Mouse (Mus musculus) CH12.LX (cell line): ENCODE measurements around the gene Ripply1. TPM values are rescaled to one million over a fixed set of nuclear protein-coding genes. Genes with fewer than 3 reads are reported as not detected.

Experiments used
- DNase-seq: peaks from one replicate; pipeline ENCODE4 v3.0.0-alpha.2; 2013; ENCODE audit errors: extremely low read depth
- H3K27ac ChIP-seq: 2 replicates; pipeline ENCODE4 v1.5.1; 2012; ENCODE audit warnings: low read depth, mild to moderate bottlenecking, control low read depth, moderate library complexity; ENCODE audit not compliant: insufficient read depth
- H3K27me3 ChIP-seq: replicated peaks from 2 replicates; pipeline ENCODE3; 2012; ENCODE audit warnings: inconsistent platforms
- H3K36me3 ChIP-seq, 2 experiments: replicated peaks in 1 of 2; 2 replicates each; pipeline versions ENCODE3 to v1.6.1; 2012; ENCODE audit warnings: inconsistent platforms in 1 of 2, low read length in 1 of 2, mild to moderate bottlenecking in 1 of 2, mixed read lengths in 1 of 2, moderate library complexity in 1 of 2; ENCODE audit not compliant: control insufficient read depth in 1 of 2, insufficient read depth in 1 of 2
- H3K4me1 ChIP-seq, 2 experiments: 2 replicates each; pipeline ENCODE4 v1.6.1; 2012; ENCODE audit warnings: inconsistent platforms in 1 of 2, moderate library complexity in 1 of 2; ENCODE audit not compliant: insufficient read depth in 2 of 2, control insufficient read depth in 1 of 2
- H3K4me2 ChIP-seq: 2 replicates; pipeline ENCODE4 v1.6.1; 2012; ENCODE audit warnings: low read depth, mild to moderate bottlenecking, control low read depth; ENCODE audit not compliant: poor library complexity, insufficient read depth, severe bottlenecking
- H3K4me3 ChIP-seq, 3 experiments: fragments of 150-350 bp in 1 of 3; sonication (generic) in 1 of 3; replicated peaks in 1 of 3; 2 replicates each; pipeline versions ENCODE3 to v1.5.1; 2011 to 2012; ENCODE audit warnings: low read depth in 2 of 3, low read length in 2 of 3, mild to moderate bottlenecking in 2 of 3, moderate library complexity in 2 of 3, control low read depth in 1 of 3, improper control_type of control experiment in 1 of 3, inconsistent platforms in 1 of 3, mixed read lengths in 1 of 3; ENCODE audit not compliant: poor library complexity in 1 of 3
- H3K79me2 ChIP-seq: replicated peaks from 2 replicates; pipeline ENCODE4 v1.6.1; 2012; ENCODE audit warnings: mild to moderate bottlenecking, moderate library complexity; ENCODE audit not compliant: control insufficient read depth, poor library complexity, insufficient read depth, severe bottlenecking; ENCODE audit errors: extremely low read depth
- H3K9ac ChIP-seq: 2 replicates; pipeline ENCODE4 v1.6.1; 2012; ENCODE audit warnings: low read depth, mild to moderate bottlenecking, control low read depth, moderate library complexity; ENCODE audit not compliant: insufficient read depth
- H3K9me3 ChIP-seq: replicated peaks from 2 replicates; pipeline ENCODE3; 2012; ENCODE audit warnings: low read length, inconsistent platforms, mixed read lengths
- BHLHE40 ChIP-seq: IDR thresholded peaks from 2 replicates; pipeline ENCODE4 v1.6.1; 2011; ENCODE audit warnings: mild to moderate bottlenecking, low read depth, low read length, improper control_type of control experiment
- CHD2 ChIP-seq: IDR thresholded peaks from 2 replicates; pipeline ENCODE4 v1.6.1; 2011; ENCODE audit warnings: low read length, improper control_type of control experiment
- EP300 ChIP-seq: IDR thresholded peaks from 2 replicates; pipeline ENCODE4 v1.6.1; 2011; ENCODE audit warnings: low read length, improper control_type of control experiment
- ETS1 ChIP-seq: conservative IDR thresholded peaks from 2 replicates; pipeline ENCODE4 v1.6.1; 2012; ENCODE audit warnings: low read depth, mild to moderate bottlenecking, inconsistent platforms, low read length, improper control_type of control experiment, moderate library complexity
- GABPA ChIP-seq: IDR thresholded peaks from 2 replicates; pipeline ENCODE4 v1.6.1; 2012; ENCODE audit warnings: low read depth, low read length, improper control_type of control experiment, inconsistent platforms; ENCODE audit not compliant: insufficient replicate concordance
- IRF4 ChIP-seq: IDR thresholded peaks from 2 replicates; pipeline ENCODE4 v1.6.1; 2014; ENCODE audit warnings: low read depth, mild to moderate bottlenecking, inconsistent platforms, low read length, improper control_type of control experiment
- JUND ChIP-seq: conservative IDR thresholded peaks from 2 replicates; pipeline ENCODE4 v1.6.1; 2011; ENCODE audit warnings: low read depth, low read length, improper control_type of control experiment
- MAFK ChIP-seq: IDR thresholded peaks from 2 replicates; pipeline ENCODE4 v1.6.1; 2011; ENCODE audit warnings: low read length, improper control_type of control experiment; ENCODE audit not compliant: insufficient replicate concordance
- MAZ ChIP-seq: IDR thresholded peaks from 2 replicates; pipeline ENCODE4 v1.6.1; 2012; ENCODE audit warnings: low read depth, mild to moderate bottlenecking, inconsistent platforms, low read length, improper control_type of control experiment, moderate library complexity
- MEF2A ChIP-seq: IDR thresholded peaks from 2 replicates; pipeline ENCODE4 v1.6.1; 2014; ENCODE audit warnings: low read depth, mild to moderate bottlenecking, inconsistent platforms, low read length, improper control_type of control experiment, borderline replicate concordance
- MXI1 ChIP-seq: IDR thresholded peaks from 2 replicates; pipeline ENCODE4 v1.6.1; 2011; ENCODE audit warnings: mild to moderate bottlenecking, low read depth, low read length, improper control_type of control experiment
- MYC ChIP-seq: IDR thresholded peaks from 2 replicates; pipeline ENCODE4 v1.6.1; 2011; ENCODE audit warnings: low read depth, mild to moderate bottlenecking, improper control_type of control experiment, low read length
- NELFE ChIP-seq: IDR thresholded peaks from 2 replicates; pipeline ENCODE4 v1.6.1; 2011; ENCODE audit warnings: low read depth, low read length, improper control_type of control experiment
- PAX5 ChIP-seq: IDR thresholded peaks from 2 replicates; pipeline ENCODE4 v1.6.1; 2012; ENCODE audit warnings: low read length, inconsistent platforms, mixed read lengths
- POLR2A ChIP-seq: IDR thresholded peaks from 2 replicates; pipeline ENCODE4 v1.6.1; 2011; ENCODE audit warnings: low read depth, mild to moderate bottlenecking, improper control_type of control experiment, low read length
- RAD21 ChIP-seq: IDR thresholded peaks from 2 replicates; pipeline ENCODE4 v1.6.1; 2011; ENCODE audit warnings: low read depth, mild to moderate bottlenecking, low read length, improper control_type of control experiment, moderate library complexity
- ZKSCAN1 ChIP-seq: IDR thresholded peaks from 2 replicates; pipeline ENCODE4 v1.6.1; 2012; ENCODE audit warnings: low read depth, inconsistent platforms, low read length, improper control_type of control experiment, borderline replicate concordance
- ZMIZ1 ChIP-seq: IDR thresholded peaks from 2 replicates; pipeline ENCODE4 v1.6.1; 2012; ENCODE audit warnings: low read depth, mild to moderate bottlenecking, inconsistent platforms, low read length, improper control_type of control experiment
- ZNF384 ChIP-seq: IDR thresholded peaks from 2 replicates; pipeline ENCODE4 v1.6.1; 2012; ENCODE audit warnings: low read depth, low read length, improper control_type of control experiment, inconsistent platforms
- dilution Hi-C: fragments of 300-500 bp; cut with MboI; formaldehyde crosslinking; loops from 2 replicates; pipeline ENCODE4 v1.14.3; 2020; ENCODE audit warnings: low sequenced_read_pairs; ENCODE audit not compliant: extremely low pct_unique_long_range_greater_than_20kb, extremely low pct_ligation_motif_present
- in situ Hi-C: fragments of 300-500 bp; cut with MboI; formaldehyde crosslinking; loops from 3 replicates; pipeline ENCODE4 v1.14.3; 2019; ENCODE audit warnings: low sequenced_read_pairs, low pct_ligation_motif_present, low pct_unique_long_range_greater_than_20kb, mixed read lengths
- polyA plus RNA-seq: library from polyadenylated mRNA; unstranded; fragments of >175 nt; gene quantifications from 2 replicates; pipeline ENCODE4 v1.2.1, GENCODE M21; 2012; ENCODE audit warnings: low read depth; ENCODE audit not compliant: insufficient read length
- total RNA-seq, 2 experiments: library from RNA; depleted of rRNA; stranded (reverse); fragments of 300-350 nt in 1 of 2; fragments of >200 nt in 1 of 2; gene quantifications; 2 replicates each; pipeline ENCODE4 v1.2.3; 2012 to 2014

The Ripply1 gene
- total and polyA plus RNA-seq, 3 experiments = not detected

DNA sequence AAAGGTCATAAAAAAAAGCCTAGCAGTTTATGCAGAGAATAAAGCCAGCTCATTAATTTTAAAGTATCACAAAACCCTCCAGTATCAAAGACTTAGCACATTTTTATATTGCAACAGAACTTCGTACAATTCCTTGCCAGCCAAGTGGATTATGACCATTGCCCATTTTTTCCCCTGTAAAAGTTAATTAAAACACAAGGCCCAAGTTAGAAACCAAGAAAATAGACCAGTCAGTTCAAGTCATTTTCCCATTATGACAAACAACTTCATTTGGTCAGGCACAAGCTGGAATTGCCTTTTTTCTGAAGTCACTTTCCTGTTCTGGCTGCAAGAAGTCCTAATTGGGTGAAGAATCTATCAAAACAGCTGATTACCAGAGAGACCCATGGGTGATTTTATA, 43.2 kb upstream of the Ripply1 start:
- no peak for TF ChIP-seq IRF4
- TF ChIP-seq ETS1 = no peak
- no peak for TF ChIP-seq ZKSCAN1
- no peak for TF ChIP-seq ZNF384
- no peak for TF ChIP-seq POLR2A
- TF ChIP-seq MEF2A = no peak
- no peak for TF ChIP-seq EP300
- TF ChIP-seq CHD2 = no peak
- no peak for TF ChIP-seq BHLHE40
- no peak for TF ChIP-seq NELFE
- TF ChIP-seq ZMIZ1 = no peak
- TF ChIP-seq MYC = no peak
- no peak for TF ChIP-seq MAFK
- no peak for TF ChIP-seq PAX5
- no peak for TF ChIP-seq MXI1
- TF ChIP-seq JUND = no peak
- no peak for TF ChIP-seq GABPA
- no peak for TF ChIP-seq RAD21
- Histone ChIP-seq H3K9me3 (no peaks in the 10 kb centered on the region), H3K27ac (no peak overlapping the region), H3K9ac (no peak overlapping the region), H3K36me3 (no peaks in the 10 kb centered on the region), H3K4me2 (no peak overlapping the region), H3K4me3 (no peak overlapping the region), H3K27me3 (no peaks in the 10 kb centered on the region), H3K79me2 (no peaks in the 10 kb centered on the region), H3K4me1 (no peaks in the 10 kb centered on the region)
- dilution Hi-C loops (no loop called here), in situ Hi-C loops (no loop called here)
- no peak for DNase-seq

DNA sequence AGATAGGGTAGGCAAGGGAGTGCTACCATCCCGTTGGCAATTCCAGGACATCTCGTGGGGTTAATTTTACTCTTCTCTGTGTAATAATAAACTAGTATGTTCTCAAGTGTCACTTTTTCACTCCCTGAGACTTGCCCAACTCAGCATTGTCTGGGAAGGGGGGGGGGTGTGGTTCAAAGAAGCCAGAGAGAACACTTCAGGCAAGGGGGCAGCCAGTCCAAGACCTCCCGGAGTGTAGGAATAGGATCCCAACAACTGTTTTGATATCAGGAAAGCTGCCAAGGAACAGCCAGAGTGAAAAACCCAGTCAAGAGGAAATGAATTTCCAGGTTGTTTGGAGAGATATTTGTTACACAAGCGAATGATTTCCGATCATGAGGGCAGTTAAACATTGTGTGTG, 33.0 kb upstream of the Ripply1 start:
- Histone ChIP-seq H3K79me2 (no peaks in the 10 kb centered on the region), H3K4me1 (peaks cover 3 to 17% of the 10 kb centered on the region in 2 experiments; a peak in 1 of 4 replicates), H3K9ac (no peak overlapping the region), H3K27ac (no peak overlapping the region), H3K36me3 (no peaks in the 10 kb centered on the region), H3K9me3 (no peaks in the 10 kb centered on the region), H3K27me3 (no peaks in the 10 kb centered on the region), H3K4me2 (no peak overlapping the region), H3K4me3 (no peak overlapping the region)
- no peak for DNase-seq
- no peak for TF ChIP-seq JUND
- TF ChIP-seq MAZ = no peak
- dilution Hi-C loops = no loop called here
- in situ Hi-C loops = no loop called here
